Mouse (Mus musculus) forebrain, embryonic 15.5 days (tissue): ENCODE measurements around the gene Adora3. TPM values are rescaled to one million over a fixed set of nuclear protein-coding genes. Genes with fewer than 3 reads are reported as not detected.

Experiments used
- ATAC-seq: fragments of 200-750 bp; cut with Nextera tagmentation; replicated peaks from 2 replicates; pipeline ENCODE4 v1.8.0; 2017; ENCODE audit warnings: mild to moderate bottlenecking, moderate TSS enrichment, moderate library complexity
- H3K27ac ChIP-seq: fragments of 300-500 bp; sonication (generic); replicated peaks from 2 replicates; pipeline ENCODE4 v1.5.1; 2015; ENCODE audit warnings: mild to moderate bottlenecking, inconsistent platforms
- H3K27me3 ChIP-seq: fragments of 300-500 bp; sonication (generic); 2 replicates; pipeline ENCODE4 v1.6.1; 2015; ENCODE audit warnings: inconsistent platforms
- H3K36me3 ChIP-seq: fragments of 300-500 bp; sonication (generic); 2 replicates; pipeline ENCODE4 v1.6.1; 2015; ENCODE audit warnings: mild to moderate bottlenecking, inconsistent platforms
- H3K4me1 ChIP-seq: fragments of 300-500 bp; sonication (generic); 2 replicates; pipeline ENCODE4 v1.6.1; 2015; ENCODE audit warnings: inconsistent platforms
- H3K4me2 ChIP-seq: fragments of 300-500 bp; sonication (generic); replicated peaks from 2 replicates; pipeline ENCODE4 v1.6.1; 2015; ENCODE audit warnings: mild to moderate bottlenecking, inconsistent platforms
- H3K4me3 ChIP-seq: fragments of 300-500 bp; sonication (generic); 2 replicates; pipeline ENCODE4 v1.5.1; 2015; ENCODE audit warnings: mild to moderate bottlenecking, inconsistent platforms
- H3K9ac ChIP-seq: fragments of 300-500 bp; sonication (generic); replicated peaks from 2 replicates; pipeline ENCODE4 v1.6.1; 2015; ENCODE audit warnings: mild to moderate bottlenecking, inconsistent platforms
- H3K9me3 ChIP-seq: fragments of 300-500 bp; sonication (generic); 2 replicates; pipeline ENCODE4 v1.6.1; 2016; ENCODE audit warnings: inconsistent platforms
- WGBS: fragments of 180-500 bp; shearing (Covaris S2); methylation state at CpG from one replicate; pipeline ENCODE4 v1.1.7; 2015; ENCODE audit warnings: mixed read lengths; 5-methylcytosine and 5-hydroxymethylcytosine counted together
- polyA plus RNA-seq: library from polyadenylated mRNA; unstranded; fragments of >200 nt; fragmentation: Nextera tagmentation; extraction: Ambion mirVana; gene quantifications from 2 replicates; pipeline ENCODE4 v1.2.1, GENCODE M21; 2015

The Adora3 gene
- polyA plus RNA-seq, 1 experiment from 2014 or later = 0.23 TPM

- H3K4me2 ChIP-seq = no peak overlapping the region
Observed at GRCm38 (mm10) chr3:105894601-105895592, 24.2 kb downstream of the Adora3 start.

GRCm38 (mm10) chr3:105896811-105897210 is 26.2 kb downstream of the Adora3 start:
- H3K27ac ChIP-seq = no peak overlapping the region
- H3K9ac ChIP-seq = no peak overlapping the region
- H3K36me3 ChIP-seq = no peaks in the 10 kb centered on the region
- no peaks in the 10 kb centered on the region for H3K9me3 ChIP-seq
- no peaks in the 10 kb centered on the region for H3K27me3 ChIP-seq
- 82% methylated on average over 3 of the region's 3 CpGs for WGBS
- H3K4me3 ChIP-seq = no peak overlapping the region
- no peaks in the 10 kb centered on the region for H3K4me1 ChIP-seq
- ATAC-seq = no peak
- H3K4me2 ChIP-seq = no peak overlapping the region

More at GRCm38 (mm10) chr3:105894601-105895592, 24.2 kb downstream of the Adora3 start:
- Histone ChIP-seq H3K27ac (no peak overlapping the region), H3K9ac (no peak overlapping the region), H3K4me3 (no peak overlapping the region), H3K27me3 (no peaks in the 10 kb centered on the region), H3K9me3 (no peaks in the 10 kb centered on the region), H3K4me1 (no peaks in the 10 kb centered on the region), H3K36me3 (no peaks in the 10 kb centered on the region)
- 73% methylated on average over 23 of the region's 23 CpGs for WGBS
- ATAC-seq = no peak

GRCm38 (mm10) chr3:105898325-105898724 is 27.7 kb downstream of the Adora3 start:
- Histone ChIP-seq H3K4me2 (no peak overlapping the region), H3K27me3 (no peaks in the 10 kb centered on the region), H3K4me3 (no peak overlapping the region), H3K9ac (no peak overlapping the region), H3K27ac (no peak overlapping the region), H3K36me3 (no peaks in the 10 kb centered on the region), H3K9me3 (no peaks in the 10 kb centered on the region), H3K4me1 (no peaks in the 10 kb centered on the region)
- no peak for ATAC-seq
- WGBS = 91% methylated on average over 2 of the region's 2 CpGs

- Histone ChIP-seq H3K4me2 (no peak overlapping the region), H3K27me3 (no peaks in the 10 kb centered on the region), H3K9me3 (no peaks in the 10 kb centered on the region), H3K4me1 (no peaks in the 10 kb centered on the region), H3K9ac (no peak overlapping the region), H3K36me3 (no peaks in the 10 kb centered on the region), H3K27ac (no peak overlapping the region), H3K4me3 (no peak overlapping the region)
- WGBS = 91% methylated on average over 11 of the region's 11 CpGs
- ATAC-seq = no peak
Observed at GRCm38 (mm10) chr3:105898861-105899260, 28.2 kb downstream of the Adora3 start.

GRCm38 (mm10) chr3:105899394-105900147 is 28.9 kb downstream of the Adora3 start:
- Histone ChIP-seq H3K4me2 (no peak overlapping the region), H3K4me3 (no peak overlapping the region), H3K9me3 (no peaks in the 10 kb centered on the region), H3K4me1 (no peaks in the 10 kb centered on the region), H3K9ac (no peak overlapping the region), H3K27me3 (no peaks in the 10 kb centered on the region), H3K36me3 (no peaks in the 10 kb centered on the region), H3K27ac (no peak overlapping the region)
- WGBS = 46% methylated on average over 8 of the region's 8 CpGs
- ATAC-seq = peak; percentile 77

- Histone ChIP-seq H3K27ac (no peak overlapping the region), H3K9ac (no peak overlapping the region), H3K4me2 (no peak overlapping the region), H3K27me3 (no peaks in the 10 kb centered on the region), H3K4me1 (no peaks in the 10 kb centered on the region), H3K4me3 (no peak overlapping the region), H3K9me3 (no peaks in the 10 kb centered on the region), H3K36me3 (no peaks in the 10 kb centered on the region)
- WGBS = 83% methylated on average over 6 of the region's 6 CpGs
- ATAC-seq = no peak
Observed at GRCm38 (mm10) chr3:105900266-105900665, 29.6 kb downstream of the Adora3 start.

GRCm38 (mm10) chr3:105900716-105901115 is 30.1 kb downstream of the Adora3 start:
- ATAC-seq = no peak
- no peak overlapping the region for H3K4me3 ChIP-seq
- H3K9ac ChIP-seq = no peak overlapping the region
- H3K36me3 ChIP-seq = no peaks in the 10 kb centered on the region
- no peak overlapping the region for H3K27ac ChIP-seq
- no peaks in the 10 kb centered on the region for H3K4me1 ChIP-seq
- no peaks in the 10 kb centered on the region for H3K27me3 ChIP-seq
- no peaks in the 10 kb centered on the region for H3K9me3 ChIP-seq
- no peak overlapping the region for H3K4me2 ChIP-seq
- 88% methylated on average over 3 of the region's 3 CpGs for WGBS

GRCm38 (mm10) chr3:105901468-105901867 is 30.8 kb downstream of the Adora3 start:
- 79% methylated on average over 4 of the region's 4 CpGs for WGBS
- no peak overlapping the region for H3K27ac ChIP-seq
- no peaks in the 10 kb centered on the region for H3K9me3 ChIP-seq
- no peaks in the 10 kb centered on the region for H3K27me3 ChIP-seq
- no peak for ATAC-seq
- H3K4me1 ChIP-seq = no peaks in the 10 kb centered on the region
- H3K36me3 ChIP-seq = no peaks in the 10 kb centered on the region
- H3K9ac ChIP-seq = no peak overlapping the region
- H3K4me2 ChIP-seq = no peak overlapping the region
- no peak overlapping the region for H3K4me3 ChIP-seq

GRCm38 (mm10) chr3:105904213-105904612 is 33.6 kb downstream of the Adora3 start:
- ATAC-seq = no peak
- Histone ChIP-seq H3K27me3 (no peaks in the 10 kb centered on the region), H3K4me2 (no peak overlapping the region), H3K9me3 (no peaks in the 10 kb centered on the region), H3K36me3 (no peaks in the 10 kb centered on the region), H3K4me3 (no peak overlapping the region), H3K4me1 (no peaks in the 10 kb centered on the region), H3K9ac (no peak overlapping the region), H3K27ac (no peak overlapping the region)
- 81% methylated on average over 4 of the region's 4 CpGs for WGBS

- Histone ChIP-seq H3K4me1 (no peaks in the 10 kb centered on the region), H3K27me3 (no peaks in the 10 kb centered on the region), H3K4me3 (no peak overlapping the region), H3K27ac (no peak overlapping the region), H3K9ac (no peak overlapping the region), H3K4me2 (no peak overlapping the region), H3K9me3 (no peaks in the 10 kb centered on the region), H3K36me3 (no peaks in the 10 kb centered on the region)
- ATAC-seq = no peak
- WGBS = 93% methylated on average over 9 of the region's 9 CpGs
Observed at GRCm38 (mm10) chr3:105904721-105905120, 34.1 kb downstream of the Adora3 start.

GRCm38 (mm10) chr3:105907956-105908655 is 37.4 kb downstream of the Adora3 start:
- Histone ChIP-seq H3K36me3 (no peaks in the 10 kb centered on the region), H3K27me3 (no peaks in the 10 kb centered on the region), H3K9me3 (no peaks in the 10 kb centered on the region), H3K4me1 (no peaks in the 10 kb centered on the region), H3K27ac (no peak overlapping the region), H3K4me2 (no peak overlapping the region), H3K9ac (no peak overlapping the region), H3K4me3 (no peak overlapping the region)
- ATAC-seq = no peak
- WGBS = 39% methylated on average over 9 of the region's 9 CpGs

GRCm38 (mm10) chr3:105908976-105909375 is 38.3 kb downstream of the Adora3 start:
- no peak for ATAC-seq
- WGBS = 97% methylated on average over 4 of the region's 4 CpGs
- Histone ChIP-seq H3K27me3 (no peaks in the 10 kb centered on the region), H3K36me3 (no peaks in the 10 kb centered on the region), H3K9ac (no peak overlapping the region), H3K27ac (no peak overlapping the region), H3K9me3 (no peaks in the 10 kb centered on the region), H3K4me3 (no peak overlapping the region), H3K4me2 (no peak overlapping the region), H3K4me1 (no peaks in the 10 kb centered on the region)
